Mouse (Mus musculus): ENCODE measurements around the gene Larp4b. TPM values are rescaled to one million over a fixed set of nuclear protein-coding genes. Genes with fewer than 3 reads are reported as not detected.

Gene Larp4b
- 14.3 TPM for polyA plus RNA-seq (2017; shearing (Covaris generic))

DNA sequence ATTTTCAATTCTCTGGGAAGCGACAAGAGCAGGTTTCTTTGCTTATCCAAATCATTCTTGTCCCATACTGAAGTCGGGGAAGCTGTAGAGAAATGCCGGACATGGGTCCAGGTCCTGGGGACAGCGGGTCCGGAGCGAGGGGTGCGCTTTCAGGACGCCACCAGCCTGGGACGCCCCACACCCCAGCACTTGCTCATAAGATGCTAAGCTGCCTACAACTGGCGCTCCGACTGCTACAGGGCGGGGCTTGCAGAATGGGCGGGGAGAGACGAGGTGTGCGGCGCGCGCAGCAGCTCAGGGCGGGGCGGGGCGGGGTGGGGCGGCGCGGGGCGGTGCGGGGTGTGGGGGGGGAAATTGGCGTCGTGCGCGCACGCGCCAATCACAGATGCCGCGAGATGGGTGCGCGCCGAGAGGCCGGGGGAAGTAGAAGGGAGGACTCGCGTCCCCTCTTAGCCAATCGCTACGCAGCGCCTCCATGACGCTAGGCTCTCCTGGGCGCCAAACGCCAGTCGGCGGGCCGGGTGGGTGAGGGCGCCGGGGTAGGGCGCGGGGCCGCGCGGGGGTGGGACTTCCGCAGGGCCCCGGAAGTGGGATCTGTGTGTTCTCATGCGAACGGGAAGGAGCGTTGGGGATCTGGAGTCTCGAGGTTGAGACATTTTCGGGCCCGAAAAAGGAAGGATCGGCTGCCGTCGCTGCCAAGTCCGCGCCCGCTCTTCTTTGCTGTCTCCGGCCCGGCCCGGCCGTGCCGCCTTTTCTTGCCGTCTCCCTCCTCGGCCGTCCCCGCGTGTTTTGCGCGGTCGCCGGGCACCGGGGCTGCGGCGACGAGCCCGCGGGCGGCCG is at the start of gene Larp4b:
Gene Larp4b, plus strand, starts transcription at position 566 of the 840 bp plus-strand sequence.

Other genes with a start within 250 kb of the Larp4b start
- 47.7 TPM for gene Wdr37, start 222.0 kb upstream of the Larp4b start, polyA plus RNA-seq (2017; shearing (Covaris generic))
- 44.3 TPM for gene Idi1, start 208.4 kb upstream of the Larp4b start, polyA plus RNA-seq (2017; shearing (Covaris generic))
- gene Gm9745, start 145.7 kb upstream of the Larp4b start, polyA plus RNA-seq (2017; shearing (Covaris generic)): not detected
- not detected for gene Idi2, start 141.0 kb upstream of the Larp4b start, polyA plus RNA-seq (2017; shearing (Covaris generic))
- gene Gtpbp4, start 97.8 kb upstream of the Larp4b start, polyA plus RNA-seq (2017; shearing (Covaris generic)): 107 TPM
- 0.39 TPM for gene Dip2c, start 182.6 kb downstream of the Larp4b start, polyA plus RNA-seq (2017; shearing (Covaris generic))

All from activated CD4-positive, CD25-positive, alpha-beta regulatory T cell, adult 9 weeks (primary cell).